In the genomic region with DNA sequence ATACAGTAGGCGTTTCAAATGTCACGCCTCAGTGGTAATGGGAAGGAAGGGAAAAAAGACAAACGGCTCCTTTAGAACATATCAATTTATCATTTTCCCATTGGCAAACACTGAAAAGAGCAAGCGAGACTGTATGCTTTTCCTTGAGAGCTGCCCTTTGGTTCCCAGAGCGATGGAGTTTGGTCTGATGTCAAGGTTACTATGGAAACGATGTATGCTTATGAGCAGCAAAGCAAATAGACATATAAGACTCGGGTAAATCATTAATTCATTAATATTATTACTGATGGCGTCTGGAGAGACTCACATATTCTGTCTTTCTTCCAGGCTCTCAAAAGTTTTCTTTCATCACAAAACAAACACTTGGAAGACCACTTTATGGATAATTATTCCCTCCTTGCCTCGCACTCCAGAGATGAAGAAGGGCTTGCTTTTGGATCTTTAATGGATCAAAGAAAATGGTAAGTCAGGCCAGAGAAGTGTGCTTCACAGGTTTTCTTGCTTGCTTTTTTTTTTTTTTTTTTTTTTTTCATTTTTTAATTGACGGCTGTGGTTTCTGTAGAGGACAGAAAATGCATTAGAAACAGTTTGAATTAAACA, we compare ENCODE assay signal across 22 mouse cellular contexts. TPM values are rescaled to one million over a fixed set of nuclear protein-coding genes. Genes with fewer than 3 reads are reported as not detected.
A peak's percentile ranks its signal among the peaks of the same experiment; 100 is the strongest.
DNase-seq lines count a peak whose midpoint lies in the region; ATAC-seq and TF ChIP-seq lines count a peak whose summit lies in the region.
"Had no signal": no experiment of that assay in that cellular context is flagged by ENCODE, and none has a peak within 500 bp of the region (broad histone marks: within the 10 kb centered on the region; RNA-seq: fewer than 3 reads in every experiment).

No protein-coding gene starts in this region.

- H3K27me3 ChIP-seq in liver, postnatal 0 days (ENCODE audit: insufficient read depth, low read length): no peaks in the 10 kb centered on the region
- H3K27me3 ChIP-seq in liver, embryonic 11.5 days (replicated peaks; ENCODE audit: control insufficient read depth, insufficient read depth, low read length): no peaks in the 10 kb centered on the region
- H3K27me3 ChIP-seq in midbrain, embryonic 14.5 days (ENCODE audit: control insufficient read depth, insufficient read depth, low read length): no peaks in the 10 kb centered on the region
- no peaks in the 10 kb centered on the region for H3K27me3 ChIP-seq in midbrain, postnatal 0 days (ENCODE audit: insufficient read depth, low read length)
- H3K27me3 ChIP-seq in intestine, embryonic 16.5 days (replicated peaks; ENCODE audit: control insufficient read depth, insufficient read depth, low read length): no peaks in the 10 kb centered on the region
- no peaks in the 10 kb centered on the region for H3K27me3 ChIP-seq in stomach, postnatal 0 days (ENCODE audit: control insufficient read depth, insufficient read depth, low read length)
- H3K27me3 ChIP-seq: embryonic facial prominence, embryonic 15.5 days; hindbrain, embryonic 15.5 days had no signal

- H3K4me2 ChIP-seq in liver, postnatal 0 days (ENCODE audit: low read depth, low read length): peak overlapping the region; percentile 40
- H3K4me2 ChIP-seq in liver, embryonic 11.5 days: no peak overlapping the region
- H3K4me2 ChIP-seq in midbrain, embryonic 14.5 days (ENCODE audit: low read length): no peak overlapping the region
- no peak overlapping the region for H3K4me2 ChIP-seq in midbrain, postnatal 0 days (ENCODE audit: low read depth, low read length, poor library complexity, severe bottlenecking)
- H3K4me2 ChIP-seq in intestine, embryonic 16.5 days (ENCODE audit: low read depth, low read length): 0 out of 2 replicates have a peak overlapping the region, but pooled peaks have one; percentile 8
- H3K4me2 ChIP-seq in stomach, postnatal 0 days (replicated peaks; ENCODE audit: low read depth): no peak overlapping the region
- H3K4me2 ChIP-seq: embryonic facial prominence, embryonic 15.5 days; heart, embryonic 15.5 days; hindbrain, embryonic 15.5 days had no signal

- TF ChIP-seq CTCF in liver, postnatal 0 days (IDR thresholded peaks at IDR 0.05; ENCODE audit: low read depth): no peak
- no peak for TF ChIP-seq CTCF in midbrain, postnatal 0 days (IDR thresholded peaks at IDR 0.05)
- TF ChIP-seq CTCF in stomach, postnatal 0 days (IDR thresholded peaks at IDR 0.05; ENCODE audit: low read depth): no peak
- TF ChIP-seq CTCF in layer of hippocampus, adult 2 months (conservative IDR thresholded peaks at IDR 0.05): no peak

- no peak overlapping the region for H3K4me3 ChIP-seq in liver, postnatal 0 days (ENCODE audit: low read depth, low read length)
- H3K4me3 ChIP-seq in liver, embryonic 11.5 days (ENCODE audit: low read depth, low read length): no peak overlapping the region
- H3K4me3 ChIP-seq in midbrain, embryonic 14.5 days (replicated peaks; ENCODE audit: low read depth, low read length): no peak overlapping the region
- H3K4me3 ChIP-seq in midbrain, postnatal 0 days (ENCODE audit: low read depth, low read length): no peak overlapping the region
- H3K4me3 ChIP-seq in intestine, embryonic 16.5 days (ENCODE audit: low read length): no peak overlapping the region
- no peak overlapping the region for H3K4me3 ChIP-seq in stomach, postnatal 0 days (ENCODE audit: low read depth, low read length)
- no peak overlapping the region for H3K4me3 ChIP-seq in layer of hippocampus, adult 2 months
- H3K4me3 ChIP-seq: embryonic facial prominence, embryonic 15.5 days; gastrocnemius, adult 2 months; heart, embryonic 15.5 days; hindbrain, embryonic 15.5 days; limb, embryonic 10.5 days; midbrain, embryonic 10.5 days; myocyte had no signal

- no peak overlapping the region for H3K9ac ChIP-seq in liver, postnatal 0 days (replicated peaks)
- H3K9ac ChIP-seq in liver, embryonic 11.5 days (ENCODE audit: low read depth, low read length): no peak overlapping the region
- no peak overlapping the region for H3K9ac ChIP-seq in midbrain, embryonic 14.5 days (replicated peaks; ENCODE audit: low read length)
- H3K9ac ChIP-seq in midbrain, postnatal 0 days (replicated peaks; ENCODE audit: low read length, poor library complexity, severe bottlenecking): no peak overlapping the region
- H3K9ac ChIP-seq in intestine, embryonic 16.5 days (ENCODE audit: low read depth, low read length): no peak overlapping the region
- H3K9ac ChIP-seq in stomach, postnatal 0 days (ENCODE audit: low read length): no peak overlapping the region
- H3K9ac ChIP-seq: embryonic facial prominence, embryonic 15.5 days; heart, embryonic 15.5 days; hindbrain, embryonic 15.5 days had no signal

- H3K36me3 ChIP-seq in liver, postnatal 0 days (replicated peaks; ENCODE audit: insufficient read depth, low read length): no peaks in the 10 kb centered on the region
- no peaks in the 10 kb centered on the region for H3K36me3 ChIP-seq in liver, embryonic 11.5 days (ENCODE audit: control insufficient read depth, insufficient read depth, low read length)
- H3K36me3 ChIP-seq in midbrain, embryonic 14.5 days (ENCODE audit: control insufficient read depth, insufficient read depth, low read length): no peaks in the 10 kb centered on the region
- no peaks in the 10 kb centered on the region for H3K36me3 ChIP-seq in midbrain, postnatal 0 days (ENCODE audit: insufficient read depth, low read length)
- no peaks in the 10 kb centered on the region for H3K36me3 ChIP-seq in intestine, embryonic 16.5 days (ENCODE audit: control insufficient read depth, insufficient read depth, low read length)
- H3K36me3 ChIP-seq in stomach, postnatal 0 days (ENCODE audit: control insufficient read depth, insufficient read depth, low read length): no peaks in the 10 kb centered on the region
- H3K36me3 ChIP-seq: embryonic facial prominence, embryonic 15.5 days; heart, embryonic 15.5 days; hindbrain, embryonic 15.5 days; limb, embryonic 10.5 days; midbrain, embryonic 10.5 days had no signal

- DNase-seq in liver, postnatal 0 days: no peak
- DNase-seq in liver, embryonic 11.5 days (ENCODE audit: low spot score): no peak
- DNase-seq in midbrain, embryonic 14.5 days: peak; percentile 59
- no peak for DNase-seq in midbrain, postnatal 0 days (ENCODE audit: low spot score)
- DNase-seq in stomach, postnatal 0 days (ENCODE audit: low spot score): peak; percentile 50
- DNase-seq in layer of hippocampus, adult 2 months (ENCODE audit: low spot score in 2 of 2): no peak
- DNase-seq: adrenal gland, postnatal 25 days; cerebellum, adult 9-10 months; gastrocnemius, adult 2 months; heart, postnatal 36 days; kidney, adult 2 months; kidney, postnatal 10 days; right cerebral cortex, adult 18-20 months; right cerebral cortex, postnatal 4 days had no signal

- H3K9me3 ChIP-seq in liver, postnatal 0 days (ENCODE audit: low read length): no peaks in the 10 kb centered on the region
- H3K9me3 ChIP-seq in liver, embryonic 11.5 days (ENCODE audit: control insufficient read depth, low read length): no peaks in the 10 kb centered on the region
- no peaks in the 10 kb centered on the region for H3K9me3 ChIP-seq in midbrain, embryonic 14.5 days (ENCODE audit: control insufficient read depth, low read length)
- H3K9me3 ChIP-seq in midbrain, postnatal 0 days (ENCODE audit: low read length): no peaks in the 10 kb centered on the region
- no peaks in the 10 kb centered on the region for H3K9me3 ChIP-seq in intestine, embryonic 16.5 days (ENCODE audit: control insufficient read depth, low read length)
- no peaks in the 10 kb centered on the region for H3K9me3 ChIP-seq in stomach, postnatal 0 days (ENCODE audit: control insufficient read depth, low read length)
- H3K9me3 ChIP-seq: embryonic facial prominence, embryonic 15.5 days; heart, embryonic 15.5 days; hindbrain, embryonic 15.5 days; limb, embryonic 10.5 days; midbrain, embryonic 10.5 days had no signal

- peak; percentile 48; the same call in 1 of the 2 replicates for ATAC-seq in liver, postnatal 0 days
- ATAC-seq in liver, embryonic 11.5 days (replicated peaks; ENCODE audit: low FRiP score): no peak
- ATAC-seq in midbrain, embryonic 14.5 days (ENCODE audit: low FRiP score, low TSS enrichment): no peak
- ATAC-seq in midbrain, postnatal 0 days (ENCODE audit: low FRiP score): no peak
- ATAC-seq in intestine, embryonic 16.5 days: peak; percentile 60; the same call in 1 of the 2 replicates
- ATAC-seq in stomach, postnatal 0 days (ENCODE audit: low FRiP score, low TSS enrichment): peak; percentile 84
- ATAC-seq: forebrain, embryonic 14.5 days had no signal

- peaks cover under 1% of the 10 kb centered on the region for H3K4me1 ChIP-seq in liver, postnatal 0 days (ENCODE audit: insufficient read depth)
- no peaks in the 10 kb centered on the region for H3K4me1 ChIP-seq in liver, embryonic 11.5 days (replicated peaks; ENCODE audit: control insufficient read depth, insufficient read depth, low read length)
- H3K4me1 ChIP-seq in midbrain, embryonic 14.5 days (ENCODE audit: control insufficient read depth, insufficient read depth, low read length): no peaks in the 10 kb centered on the region
- no peaks in the 10 kb centered on the region for H3K4me1 ChIP-seq in midbrain, postnatal 0 days (ENCODE audit: insufficient read depth, low read length)
- H3K4me1 ChIP-seq in intestine, embryonic 16.5 days (ENCODE audit: control insufficient read depth, insufficient read depth, low read length): peaks cover 16% of the 10 kb centered on the region
- no peaks in the 10 kb centered on the region for H3K4me1 ChIP-seq in stomach, postnatal 0 days (replicated peaks; ENCODE audit: control insufficient read depth, insufficient read depth)
- H3K4me1 ChIP-seq: heart, embryonic 15.5 days had no signal

- WGBS in liver, postnatal 0 days (ENCODE audit: insufficient replicate concordance): 62% methylated on average over 10 of the region's 10 CpGs
- WGBS in liver, embryonic 11.5 days: 67% methylated on average over 10 of the region's 10 CpGs
- 60% methylated on average over 10 of the region's 10 CpGs for WGBS in midbrain, embryonic 14.5 days
- 54% methylated on average over 10 of the region's 10 CpGs for WGBS in midbrain, postnatal 0 days
- 54% methylated on average over 10 of the region's 10 CpGs for WGBS in intestine, embryonic 16.5 days
- WGBS in stomach, postnatal 0 days: 32% methylated on average over 10 of the region's 10 CpGs

- H3K27ac ChIP-seq in liver, postnatal 0 days (ENCODE audit: low read depth): no peak overlapping the region
- no peak overlapping the region for H3K27ac ChIP-seq in liver, embryonic 11.5 days (ENCODE audit: low read depth, low read length)
- no peak overlapping the region for H3K27ac ChIP-seq in midbrain, embryonic 14.5 days (replicated peaks; ENCODE audit: low read depth, low read length)
- no peak overlapping the region for H3K27ac ChIP-seq in midbrain, postnatal 0 days (ENCODE audit: low read depth, low read length)
- H3K27ac ChIP-seq in intestine, embryonic 16.5 days (ENCODE audit: low read length): no peak overlapping the region
- H3K27ac ChIP-seq in stomach, postnatal 0 days (replicated peaks): no peak overlapping the region
- no peak overlapping the region for H3K27ac ChIP-seq in layer of hippocampus, adult 2 months
- H3K27ac ChIP-seq: embryonic facial prominence, embryonic 15.5 days; gastrocnemius, adult 2 months; heart, embryonic 15.5 days; hindbrain, embryonic 15.5 days; limb, embryonic 10.5 days; midbrain, embryonic 10.5 days had no signal

- no peak for TF ChIP-seq EP300 in liver, postnatal 0 days (IDR thresholded peaks at IDR 0.05; ENCODE audit: low read depth)
- TF ChIP-seq EP300 in stomach, postnatal 0 days (optimal IDR thresholded peaks at IDR 0.05): no peak

RNA-seq across cellular contexts. Expression of a gene that starts 24.9 kb away (rescaled TPM):
- polyA plus RNA-seq in liver, postnatal 0 days (2015; fragmentation: Nextera tagmentation; extraction: Ambion mirVana): 77.7 and 83.3 TPM in 2 replicates
- polyA plus RNA-seq in liver, embryonic 11.5 days (2014; fragmentation: Nextera tagmentation; extraction: Ambion mirVana): 196 and 215 TPM in 2 replicates
- 528 and 574 TPM in 2 replicates for polyA plus RNA-seq in midbrain, embryonic 14.5 days (2014; fragmentation: Nextera tagmentation; extraction: Ambion mirVana)
- 271 and 311 TPM in 2 replicates for total RNA-seq in midbrain, postnatal 0 days (2014; rRNA removed)
- 519 TPM in 2 replicates for polyA plus RNA-seq in midbrain, postnatal 0 days (2015; fragmentation: Nextera tagmentation; extraction: Ambion mirVana)
- 179 and 194 TPM in 2 replicates for polyA plus RNA-seq in intestine, embryonic 16.5 days (2015; fragmentation: Nextera tagmentation; extraction: Ambion mirVana)
- 124 TPM in 2 replicates for polyA plus RNA-seq in stomach, postnatal 0 days (2015; fragmentation: Nextera tagmentation; extraction: Ambion mirVana)
- total RNA-seq in layer of hippocampus, adult 2 months (2021): 100 to 1,000 TPM; 290 to 297 TPM

Comparison
In these comparisons a context has a peak if more than half of its experiments do, and no peak if none do; other contexts are left out.
1. ATAC-seq: peak in liver, postnatal 0 days (single experiment), intestine, embryonic 16.5 days (single experiment) and stomach, postnatal 0 days (single experiment); none in liver, embryonic 11.5 days (single experiment), midbrain, embryonic 14.5 days (single experiment) and midbrain, postnatal 0 days (single experiment).
2. DNase-seq: peak in midbrain, embryonic 14.5 days (single experiment) and stomach, postnatal 0 days (single experiment); none in liver, postnatal 0 days (single experiment), liver, embryonic 11.5 days (single experiment), midbrain, postnatal 0 days (single experiment) and layer of hippocampus, adult 2 months (0 of 2).
3. H3K4me2 ChIP-seq: peak in liver, postnatal 0 days (single experiment) and intestine, embryonic 16.5 days (single experiment); none in liver, embryonic 11.5 days (single experiment), midbrain, embryonic 14.5 days (single experiment), midbrain, postnatal 0 days (single experiment) and stomach, postnatal 0 days (single experiment).